Mouse (Mus musculus) right cerebral cortex, postnatal 36 days (tissue): ENCODE results near the gene Eif5a.
A peak's percentile ranks its signal among the peaks of the same experiment; 100 is the strongest.
"Not testable (repeated sequence)": the region's sequence is repeated elsewhere in the genome, so short reads cannot be mapped to it uniquely, and the experiment has no call there.

Experiments used
- DNase-seq, 2 experiments: peaks; one replicate each; pipeline ENCODE4 v3.0.0; 2022; ENCODE audit warnings: low spot score in 2 of 2, mixed read lengths in 1 of 2

Eif5a gene

GRCm38 (mm10) chr11:69922012-69922756 is 426 bp upstream of the Eif5a start:
- no peak for DNase-seq

GRCm38 (mm10) chr11:69920266-69921031 is 1.3 kb downstream of the Eif5a start:
- DNase-seq: no peak

DNA sequence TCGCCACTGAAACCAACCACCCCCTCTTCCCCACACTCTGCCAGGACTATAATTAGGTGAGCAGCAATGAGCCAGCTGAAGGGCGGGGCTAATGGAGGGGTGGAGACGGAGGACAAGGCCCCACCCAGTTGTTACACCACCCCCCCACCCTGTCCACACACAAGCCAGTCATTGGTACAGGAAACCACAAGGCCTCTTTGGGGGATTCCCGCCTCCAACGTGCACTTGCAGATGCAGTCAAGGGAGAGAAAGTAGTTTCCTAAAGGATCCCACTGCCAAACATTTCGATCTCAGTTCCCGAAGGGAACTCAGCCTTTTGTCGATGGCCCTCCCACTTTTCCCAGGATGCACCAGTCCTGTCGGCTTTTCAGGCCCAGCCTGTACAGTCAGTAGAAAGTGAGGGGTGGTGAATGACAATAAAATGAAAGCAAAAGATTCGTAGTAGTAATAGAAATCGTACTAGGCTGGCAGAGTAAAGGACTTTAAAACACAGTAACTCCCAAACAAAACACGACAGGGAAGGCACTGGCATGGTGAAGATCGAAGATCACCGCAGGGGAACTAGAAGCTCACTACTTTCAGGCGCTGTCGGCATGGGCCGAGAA is 2.0 kb downstream of the Eif5a start:
- no peak for DNase-seq

DNA sequence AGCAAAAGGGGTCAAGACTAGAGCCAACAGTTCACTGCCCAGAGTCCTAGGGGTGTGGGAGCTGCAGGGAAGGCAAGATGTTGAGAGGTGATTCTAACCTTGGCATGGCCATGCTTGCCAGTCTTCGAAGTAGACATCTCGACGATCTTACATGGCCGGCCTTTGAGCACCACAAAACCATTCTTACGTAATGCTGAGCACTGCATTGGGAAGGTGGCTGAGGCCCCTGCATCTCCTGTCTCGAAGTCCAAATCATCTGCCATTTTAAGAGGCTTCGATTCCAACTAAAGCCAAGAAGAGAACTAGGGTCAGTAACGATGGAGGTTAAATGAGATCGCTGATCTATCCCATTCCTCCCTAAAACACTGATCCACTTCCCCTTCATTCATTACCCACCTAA is 2.7 kb downstream of the Eif5a start:
- DNase-seq: no peak

GRCm38 (mm10) chr11:69918118-69918517 is 3.6 kb downstream of the Eif5a start:
- DNase-seq: no peak

- DNase-seq: no peak
These were observed 4.3 kb downstream of the Eif5a start for GRCm38 (mm10) chr11:69917379-69917948.

DNA sequence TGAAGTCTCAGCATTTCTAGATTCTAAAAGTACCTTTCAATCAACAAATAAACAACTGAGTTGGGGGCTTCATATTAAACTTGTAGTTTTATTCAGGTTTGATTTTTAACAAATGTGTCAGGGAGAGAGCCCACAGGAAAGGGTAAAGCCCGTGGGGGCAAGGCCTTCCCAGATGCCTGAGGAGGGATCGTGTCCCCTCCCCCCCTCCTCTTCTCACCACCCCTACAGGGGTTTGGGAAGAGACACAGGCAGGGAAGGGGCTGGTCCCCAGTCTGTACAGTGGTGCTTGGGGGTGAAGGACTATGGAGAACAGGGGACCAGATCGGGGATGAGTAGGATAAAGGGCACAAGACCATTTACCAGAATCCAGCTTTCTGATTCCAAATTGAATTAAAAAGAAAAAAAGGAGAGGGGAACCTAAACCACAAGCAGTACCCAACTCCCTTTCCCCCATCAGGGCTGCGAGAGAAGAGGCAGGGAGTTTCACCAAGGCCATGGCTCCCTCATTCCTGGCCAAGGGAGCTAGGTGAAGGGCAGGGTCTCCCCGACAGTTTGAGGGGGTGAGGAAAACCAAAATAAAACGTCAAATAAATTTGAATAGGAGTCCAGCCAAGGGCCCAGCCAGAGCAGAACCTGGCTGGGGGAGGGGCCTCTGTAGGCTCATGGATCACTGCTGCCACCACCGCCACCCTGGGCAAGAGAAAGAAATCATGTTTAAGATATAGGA is 4.9 kb downstream of the Eif5a start:
- DNase-seq: not testable (repeated sequence)

DNA sequence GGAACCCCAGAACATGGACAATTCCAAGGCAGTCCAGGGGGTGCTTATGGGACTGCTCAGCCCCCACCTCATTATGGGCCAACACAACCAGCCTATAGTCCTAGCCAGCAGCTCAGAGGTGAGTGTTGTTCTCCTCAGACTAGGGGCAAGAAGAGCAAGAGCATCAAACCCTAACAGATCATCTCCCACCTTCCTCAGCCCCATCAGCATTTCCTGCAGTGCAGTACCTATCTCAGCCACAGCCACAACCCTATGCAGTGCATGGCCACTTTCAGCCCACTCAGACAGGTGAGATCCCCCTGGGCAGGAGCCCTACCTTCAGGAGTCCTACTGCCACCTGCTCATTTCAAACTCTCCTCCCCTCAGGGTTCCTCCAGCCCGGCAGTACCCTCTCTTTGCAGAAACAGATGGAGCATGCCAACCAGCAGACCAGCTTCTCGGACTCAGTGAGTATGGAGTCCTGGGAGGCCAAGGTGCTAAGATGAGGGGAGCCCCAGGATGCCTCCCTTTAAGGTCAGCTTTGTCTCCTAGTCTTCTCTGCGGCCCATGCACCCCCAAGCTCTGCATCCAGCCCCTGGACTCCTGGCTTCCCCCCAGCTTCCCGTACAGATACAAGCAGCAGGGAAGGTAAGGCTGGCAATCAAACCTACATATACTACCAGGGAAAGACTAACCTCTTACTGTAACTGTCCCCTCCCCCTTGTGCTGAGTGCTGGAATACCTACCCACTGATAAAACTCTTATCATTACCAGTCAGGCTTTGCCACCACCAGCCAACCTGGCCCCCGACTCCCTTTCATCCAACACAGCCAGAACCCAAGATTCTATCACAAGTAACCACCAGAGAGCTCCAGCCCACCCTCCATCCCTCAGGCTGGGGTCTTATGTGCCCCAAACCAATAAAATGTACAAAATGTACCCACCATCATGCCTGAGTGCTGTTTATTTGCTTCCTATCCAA is 5.8 kb downstream of the Eif5a start:
- no peak for DNase-seq

GRCm38 (mm10) chr11:69914917-69915430 is 6.8 kb downstream of the Eif5a start:
- DNase-seq: no peak

DNA sequence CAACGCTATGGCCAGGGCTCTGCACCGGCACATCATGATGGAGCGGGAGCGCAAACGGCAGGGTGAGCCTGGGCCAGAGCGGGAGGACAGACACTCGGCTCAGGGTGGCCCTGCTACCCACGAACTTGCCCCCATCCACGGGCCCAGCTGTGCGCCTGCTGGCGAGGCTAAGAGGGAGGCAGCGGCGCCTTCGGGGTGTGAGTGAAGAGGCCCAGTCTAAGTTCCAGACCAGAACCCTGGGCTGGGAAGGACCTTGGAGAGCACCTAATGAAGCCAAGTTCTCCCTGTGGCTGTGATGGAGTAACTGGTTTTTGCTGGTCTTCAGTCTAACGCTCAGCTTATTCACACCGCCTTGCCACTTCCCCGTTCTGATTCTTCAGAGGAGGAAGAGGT is 7.4 kb downstream of the Eif5a start:
- DNase-seq: no peak

- peak; percentile 90 to 92 for DNase-seq
These were observed 8.0 kb downstream of the Eif5a start, which contains the start of gene Gps2 for GRCm38 (mm10) chr11:69913554-69914371. Gene Gps2 (plus strand): TSS chr11:69913888.

GRCm38 (mm10) chr11:69912716-69913530 is 8.8 kb downstream of the Eif5a start:
- DNase-seq: no peak

GRCm38 (mm10) chr11:69911701-69912100 is 10.1 kb downstream of the Eif5a start:
- DNase-seq: no peak

DNA sequence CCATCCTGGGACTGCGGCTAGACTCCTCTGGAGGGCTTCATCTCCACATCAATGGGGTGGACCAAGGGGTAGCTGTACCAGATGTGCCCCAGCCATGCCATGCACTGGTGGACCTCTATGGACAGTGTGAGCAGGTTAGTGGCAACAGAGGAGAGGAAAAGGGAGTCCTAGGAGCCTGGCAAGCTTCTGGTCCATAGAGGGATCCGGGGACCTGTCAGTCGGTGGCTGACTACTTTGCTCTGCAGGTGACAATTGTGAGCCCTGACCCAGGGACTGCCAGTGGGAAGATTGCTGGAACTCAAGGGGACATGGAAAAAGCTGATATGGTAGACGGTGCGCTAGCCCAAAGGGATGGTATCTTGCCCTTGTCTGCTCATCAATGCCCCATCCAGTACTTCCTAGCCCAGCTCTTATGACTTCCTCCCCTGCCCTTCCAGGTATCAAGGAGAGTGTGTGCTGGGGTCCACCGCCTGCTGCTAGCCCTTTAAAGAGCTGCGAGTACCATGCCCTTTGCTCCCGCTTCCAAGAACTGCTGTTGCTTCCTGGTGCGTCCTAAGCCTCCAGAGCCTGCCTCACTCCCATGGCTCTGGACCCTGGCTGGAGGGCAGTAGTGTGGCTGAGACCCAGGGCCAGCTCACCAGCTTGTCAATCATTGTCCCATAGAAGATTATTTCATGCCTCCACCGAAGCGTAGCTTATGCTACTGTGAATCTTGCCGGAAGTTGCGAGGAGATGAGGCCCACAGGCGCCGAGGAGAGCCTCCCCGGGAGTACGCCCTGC is 10.8 kb downstream of the Eif5a start:
- DNase-seq: no peak

DNA sequence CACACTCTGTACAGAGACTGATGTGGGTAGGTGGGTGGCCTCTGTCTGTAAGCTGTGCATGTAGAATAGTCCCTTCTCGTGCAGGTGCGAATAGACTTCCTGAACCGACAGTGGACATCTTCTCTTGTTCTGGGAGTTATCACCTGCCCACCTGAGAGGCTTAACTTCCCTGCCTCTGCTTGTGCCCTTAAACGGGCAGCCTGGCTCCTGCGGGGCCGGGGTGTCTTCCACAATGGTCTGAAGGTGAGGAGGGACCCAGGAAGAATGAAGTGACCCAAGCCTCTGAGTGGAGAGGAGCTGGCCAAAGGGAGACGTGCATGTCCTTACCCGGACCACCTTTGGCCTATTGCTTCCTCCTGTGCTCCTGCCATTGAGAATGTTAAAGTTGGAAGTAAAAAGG is 11.6 kb downstream of the Eif5a start:
- DNase-seq: no peak

GRCm38 (mm10) chr11:69909174-69909573 is 12.6 kb downstream of the Eif5a start:
- no peak for DNase-seq

DNA sequence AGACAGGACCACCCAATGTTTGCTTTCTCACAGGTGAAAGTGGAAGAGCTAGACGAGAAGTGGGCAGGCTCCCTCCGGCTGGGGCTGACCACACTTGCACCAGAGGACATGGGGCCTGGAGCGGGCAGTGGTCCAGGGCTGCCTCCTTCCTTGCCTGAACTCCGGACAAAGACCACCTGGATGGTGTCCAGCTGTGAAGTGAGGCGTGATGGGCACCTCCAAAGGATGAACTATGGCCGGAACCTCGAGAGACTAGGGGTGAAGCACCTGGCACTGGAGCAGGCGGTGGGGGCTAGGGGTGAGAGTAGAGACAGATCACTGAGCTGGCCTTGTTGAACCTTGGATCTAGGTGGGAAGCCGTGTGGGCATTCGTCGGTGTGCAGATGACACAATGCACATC is 13.1 kb downstream of the Eif5a start:
- DNase-seq: no peak

DNA sequence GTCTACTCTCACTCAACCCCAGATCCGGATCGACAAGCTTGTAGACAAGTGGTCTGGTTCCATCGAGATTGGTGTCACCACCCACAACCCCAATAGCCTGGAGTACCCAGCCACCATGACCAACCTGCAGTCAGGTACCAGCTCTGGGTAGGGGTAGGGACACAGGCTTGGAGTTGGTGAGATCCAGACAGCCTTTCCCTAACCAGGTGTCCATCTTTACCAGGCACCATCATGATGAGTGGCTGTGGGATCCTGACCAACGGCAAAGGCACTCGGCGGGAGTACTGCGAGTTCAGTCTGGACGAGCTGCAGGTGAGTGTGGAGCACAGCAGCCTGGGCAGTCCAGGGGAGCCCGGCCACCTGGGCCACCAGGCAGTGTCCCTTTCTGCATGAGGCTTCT is 17.4 kb downstream of the Eif5a start:
- no peak for DNase-seq
